Mouse (Mus musculus): ENCODE results near the gene Lonrf2. TPM values are rescaled to one million over a fixed set of nuclear protein-coding genes. Genes with fewer than 3 reads are reported as not detected.

Gene Lonrf2
- 0.96 and 1.2 TPM in 2 replicates for polyA plus RNA-seq (2016; fragmentation: Nextera tagmentation; extraction: Ambion mirVana)

DNA sequence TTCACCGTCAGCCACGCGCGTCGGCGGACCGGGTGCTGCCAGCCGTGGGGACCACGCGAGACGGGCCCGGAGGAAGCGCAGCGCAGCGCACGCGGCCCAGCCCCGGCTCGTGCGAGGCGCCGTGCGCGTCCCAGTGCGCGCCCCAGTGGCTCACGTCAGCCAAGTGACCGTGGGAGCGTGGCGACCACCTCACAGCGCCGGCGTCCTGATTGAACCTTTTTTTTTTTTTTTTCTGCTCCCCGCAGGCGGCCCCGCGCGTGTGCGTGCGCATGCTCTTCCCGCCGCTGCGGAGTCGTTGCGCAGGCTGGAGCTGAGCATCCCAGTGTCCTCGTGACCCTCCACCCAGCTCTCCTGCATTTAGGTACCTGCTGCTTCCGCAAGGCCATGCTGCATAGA lies at the start of gene Lonrf2:
TSS of gene Lonrf2 (minus strand) at position 235 of the 396 bp plus-strand sequence.
- H3K27me3 ChIP-seq (replicated peaks; ENCODE audit: low read depth, poor library complexity, severe bottlenecking) = peaks cover 64% of the 10 kb centered on the region
- peak within 1 kb of the TSS; percentile 85 for H3K27ac ChIP-seq (replicated peaks)
- peak; percentile 54 for DNase-seq (ENCODE audit: low spot score)
- 0 out of 2 replicates have a peak, but pooled peaks cover 3% of the 10 kb centered on the region for H3K36me3 ChIP-seq (replicated peaks)
- WGBS = 2% methylated on average over 47 of the region's 47 CpGs
- no peaks in the 10 kb centered on the region for H3K9me3 ChIP-seq
- peak within 1 kb of the TSS; percentile 64 for H3K4me3 ChIP-seq
- peaks cover 16% of the 10 kb centered on the region for H3K4me1 ChIP-seq

DNA sequence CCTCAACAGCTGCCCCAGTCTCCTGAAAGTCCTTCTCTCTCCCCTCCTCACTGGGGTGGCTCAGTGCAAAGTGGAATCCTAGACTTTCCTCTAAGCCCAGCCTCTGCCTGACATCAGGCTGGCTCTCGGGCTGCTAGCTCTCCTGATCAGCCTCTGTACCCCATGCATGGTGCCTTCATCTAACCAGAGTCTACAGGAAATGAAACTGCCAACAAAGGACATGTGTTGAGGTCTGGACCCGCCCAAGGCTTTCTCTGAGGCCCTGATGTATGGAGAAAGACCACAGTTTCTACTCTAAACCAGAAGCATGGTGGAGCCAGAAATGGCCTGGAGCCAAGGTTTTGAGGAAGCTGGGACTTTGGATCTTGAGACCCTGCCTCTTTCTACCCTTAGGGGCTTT lies 49.4 kb upstream of the Lonrf2 start:
- no peak for DNase-seq (ENCODE audit: low spot score)
- no peaks in the 10 kb centered on the region for H3K9me3 ChIP-seq
- no peak overlapping the region for H3K4me3 ChIP-seq
- H3K27ac ChIP-seq (replicated peaks) = no peak overlapping the region
- H3K36me3 ChIP-seq (replicated peaks) = no peaks in the 10 kb centered on the region
- H3K27me3 ChIP-seq (replicated peaks; ENCODE audit: low read depth, poor library complexity, severe bottlenecking) = no peaks in the 10 kb centered on the region
- 62% methylated on average over 2 of the region's 2 CpGs for WGBS
- peaks cover 8% of the 10 kb centered on the region for H3K4me1 ChIP-seq

DNA sequence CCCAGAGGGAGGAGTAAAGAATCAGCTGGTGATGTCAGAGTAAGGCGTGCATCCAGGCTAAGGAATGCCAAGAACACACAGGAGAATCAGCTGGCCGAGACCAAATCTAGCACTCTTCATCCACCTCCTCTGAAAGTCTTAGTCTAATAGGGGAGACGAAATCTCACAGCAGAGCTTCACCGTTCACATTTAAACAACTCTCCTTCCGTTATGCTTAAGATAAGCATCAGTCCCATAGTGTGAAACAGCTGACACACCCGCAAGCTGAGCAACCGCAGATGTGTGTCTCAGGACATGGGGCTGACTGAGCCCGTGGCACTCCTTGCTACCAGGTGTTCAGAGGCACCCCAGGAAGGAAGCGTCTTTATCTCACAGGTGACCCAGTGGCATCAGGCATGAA lies 47.3 kb upstream of the Lonrf2 start:
- H3K27ac ChIP-seq (replicated peaks) = no peak overlapping the region
- H3K36me3 ChIP-seq (replicated peaks) = no peaks in the 10 kb centered on the region
- H3K27me3 ChIP-seq (replicated peaks; ENCODE audit: low read depth, poor library complexity, severe bottlenecking) = no peaks in the 10 kb centered on the region
- peaks cover 8% of the 10 kb centered on the region for H3K4me1 ChIP-seq
- H3K4me3 ChIP-seq = no peak overlapping the region
- no peak for DNase-seq (ENCODE audit: low spot score)
- H3K9me3 ChIP-seq = no peaks in the 10 kb centered on the region
- WGBS = 88% methylated on average over 9 of the region's 9 CpGs

- no peak overlapping the region for H3K4me3 ChIP-seq
- H3K36me3 ChIP-seq (replicated peaks) = no peaks in the 10 kb centered on the region
- H3K9me3 ChIP-seq = no peaks in the 10 kb centered on the region
- no peaks in the 10 kb centered on the region for H3K27me3 ChIP-seq (replicated peaks; ENCODE audit: low read depth, poor library complexity, severe bottlenecking)
- H3K4me1 ChIP-seq = peaks cover 8% of the 10 kb centered on the region
- DNase-seq (ENCODE audit: low spot score) = no peak
- no peak overlapping the region for H3K27ac ChIP-seq (replicated peaks)
- 84% methylated on average over 4 of the region's 4 CpGs for WGBS
These were observed 46.2 kb upstream of the Lonrf2 start for GRCm38 (mm10) chr1:38882746-38883145.

- Histone ChIP-seq H3K4me3 (no peak overlapping the region), H3K27me3 (replicated peaks; ENCODE audit: low read depth, poor library complexity, severe bottlenecking) (no peaks in the 10 kb centered on the region), H3K27ac (replicated peaks) (no peak overlapping the region), H3K4me1 (no peaks in the 10 kb centered on the region), H3K36me3 (replicated peaks) (no peaks in the 10 kb centered on the region), H3K9me3 (no peaks in the 10 kb centered on the region)
- 67% methylated on average over 4 of the region's 4 CpGs for WGBS
- no peak for DNase-seq (ENCODE audit: low spot score)
These were observed 44.9 kb upstream of the Lonrf2 start for GRCm38 (mm10) chr1:38881366-38881765.

GRCm38 (mm10) chr1:38876671-38877382 lies 40.3 kb upstream of the Lonrf2 start:
- DNase-seq (ENCODE audit: low spot score) = no peak
- H3K4me3 ChIP-seq = no peak overlapping the region
- H3K27me3 ChIP-seq (replicated peaks; ENCODE audit: low read depth, poor library complexity, severe bottlenecking) = no peaks in the 10 kb centered on the region
- no peak overlapping the region for H3K27ac ChIP-seq (replicated peaks)
- no peaks in the 10 kb centered on the region for H3K4me1 ChIP-seq
- H3K36me3 ChIP-seq (replicated peaks) = peaks cover 4% of the 10 kb centered on the region; the same call in 1 of the 2 replicates
- H3K9me3 ChIP-seq = no peaks in the 10 kb centered on the region
- 58% methylated on average over 5 of the region's 5 CpGs for WGBS

- no peak overlapping the region for H3K4me3 ChIP-seq
- no peaks in the 10 kb centered on the region for H3K9me3 ChIP-seq
- no peaks in the 10 kb centered on the region for H3K27me3 ChIP-seq (replicated peaks; ENCODE audit: low read depth, poor library complexity, severe bottlenecking)
- no peak overlapping the region for H3K27ac ChIP-seq (replicated peaks)
- DNase-seq (ENCODE audit: low spot score) = no peak
- H3K36me3 ChIP-seq (replicated peaks) = peaks cover 7% of the 10 kb centered on the region; the same call in 1 of the 2 replicates
- WGBS = 80% methylated on average over 5 of the region's 5 CpGs
- no peaks in the 10 kb centered on the region; the same call in 1 of the 2 replicates for H3K4me1 ChIP-seq
These were observed 37.4 kb upstream of the Lonrf2 start for GRCm38 (mm10) chr1:38873911-38874310.

- WGBS = 89% methylated on average over 6 of the region's 6 CpGs
- no peak for DNase-seq (ENCODE audit: low spot score)
These were observed 35.3 kb upstream of the Lonrf2 start for GRCm38 (mm10) chr1:38871834-38872233.

DNA sequence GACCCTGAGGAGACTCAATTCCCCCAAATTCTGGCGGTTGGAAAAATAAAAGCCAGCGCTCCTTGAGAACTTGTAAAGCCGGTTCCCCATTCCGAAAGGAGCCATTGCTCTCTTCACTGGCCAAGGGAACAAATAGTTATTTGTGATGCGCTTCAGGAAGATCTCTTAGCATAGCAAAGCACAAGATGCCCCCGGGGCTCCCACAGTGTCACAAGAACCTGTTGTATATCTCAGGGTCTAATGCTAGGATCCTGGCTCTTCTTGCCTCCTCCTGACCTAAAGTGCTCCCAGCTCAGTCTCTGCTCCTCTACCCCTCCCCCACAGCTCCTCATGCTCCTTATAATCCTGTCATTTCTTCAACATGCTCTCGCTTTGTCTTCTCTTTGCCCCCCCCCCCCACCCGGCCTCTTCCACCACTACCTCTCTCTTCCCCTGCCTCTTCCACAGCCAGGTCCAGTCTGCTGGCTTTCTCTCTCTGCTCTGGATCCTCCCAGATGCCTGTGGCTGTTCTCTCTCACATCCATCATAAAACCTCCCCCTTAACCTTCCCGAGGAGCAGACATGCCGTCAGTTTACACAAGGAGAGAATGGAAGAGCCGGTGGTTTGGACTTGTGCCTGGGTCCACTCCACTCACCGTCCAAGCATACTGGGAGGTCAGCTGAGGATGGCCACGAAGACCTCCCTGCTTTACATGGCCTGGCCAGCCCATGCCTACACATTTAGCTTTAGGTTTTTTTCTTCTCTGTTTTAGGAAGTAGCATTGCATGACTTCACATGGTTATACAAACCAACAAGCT lies 33.1 kb upstream of the Lonrf2 start:
- Histone ChIP-seq H3K27me3 (replicated peaks; ENCODE audit: low read depth, poor library complexity, severe bottlenecking) (no peaks in the 10 kb centered on the region), H3K36me3 (replicated peaks) (peaks cover 20% of the 10 kb centered on the region), H3K4me1 (no peaks in the 10 kb centered on the region; the same call in 1 of the 2 replicates), H3K4me3 (no peak overlapping the region), H3K27ac (replicated peaks) (no peak overlapping the region), H3K9me3 (no peaks in the 10 kb centered on the region)
- no peak for DNase-seq (ENCODE audit: low spot score)
- WGBS = 42% methylated on average over 13 of the region's 13 CpGs

More at GRCm38 (mm10) chr1:38871834-38872233, 35.3 kb upstream of the Lonrf2 start:
- Histone ChIP-seq H3K27me3 (replicated peaks; ENCODE audit: low read depth, poor library complexity, severe bottlenecking) (no peaks in the 10 kb centered on the region), H3K4me1 (no peaks in the 10 kb centered on the region; the same call in 1 of the 2 replicates), H3K4me3 (no peak overlapping the region), H3K9me3 (no peaks in the 10 kb centered on the region), H3K36me3 (replicated peaks) (peaks cover 15% of the 10 kb centered on the region; the same call in 1 of the 2 replicates), H3K27ac (replicated peaks) (no peak overlapping the region)

- Histone ChIP-seq H3K27ac (replicated peaks) (no peak overlapping the region), H3K9me3 (no peaks in the 10 kb centered on the region), H3K36me3 (replicated peaks) (peaks cover 14% of the 10 kb centered on the region), H3K27me3 (replicated peaks; ENCODE audit: low read depth, poor library complexity, severe bottlenecking) (no peaks in the 10 kb centered on the region), H3K4me1 (no peaks in the 10 kb centered on the region; the same call in 1 of the 2 replicates), H3K4me3 (no peak overlapping the region)
- WGBS = 83% methylated on average over 5 of the region's 5 CpGs
- no peak for DNase-seq (ENCODE audit: low spot score)
These were observed 29.7 kb upstream of the Lonrf2 start for GRCm38 (mm10) chr1:38866242-38866641.

DNA sequence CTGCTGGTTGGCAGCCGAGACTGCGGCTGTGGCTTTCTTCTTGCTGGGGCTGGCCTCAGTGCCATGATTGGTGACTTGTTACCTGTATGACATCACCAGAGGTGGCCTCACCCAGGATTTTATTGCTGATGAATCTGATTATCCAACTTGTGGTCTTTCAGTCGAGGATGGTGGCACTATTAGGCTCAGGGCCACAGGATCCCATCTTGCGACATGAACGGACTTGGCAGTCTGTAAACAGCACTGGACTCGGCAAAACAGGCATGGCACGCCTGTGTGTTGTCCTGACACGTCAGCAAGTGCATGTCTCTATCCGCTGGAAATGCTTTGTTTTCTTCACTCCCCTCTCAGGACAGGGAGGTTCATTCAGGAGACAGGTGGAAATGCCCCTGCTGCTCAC lies 27.8 kb upstream of the Lonrf2 start:
- Histone ChIP-seq H3K4me3 (no peak overlapping the region), H3K9me3 (no peaks in the 10 kb centered on the region), H3K4me1 (no peaks in the 10 kb centered on the region; the same call in 1 of the 2 replicates), H3K36me3 (replicated peaks) (peaks cover 14% of the 10 kb centered on the region), H3K27ac (replicated peaks) (no peak overlapping the region), H3K27me3 (replicated peaks; ENCODE audit: low read depth, poor library complexity, severe bottlenecking) (no peaks in the 10 kb centered on the region)
- WGBS = 83% methylated on average over 9 of the region's 9 CpGs
- no peak for DNase-seq (ENCODE audit: low spot score)

DNA sequence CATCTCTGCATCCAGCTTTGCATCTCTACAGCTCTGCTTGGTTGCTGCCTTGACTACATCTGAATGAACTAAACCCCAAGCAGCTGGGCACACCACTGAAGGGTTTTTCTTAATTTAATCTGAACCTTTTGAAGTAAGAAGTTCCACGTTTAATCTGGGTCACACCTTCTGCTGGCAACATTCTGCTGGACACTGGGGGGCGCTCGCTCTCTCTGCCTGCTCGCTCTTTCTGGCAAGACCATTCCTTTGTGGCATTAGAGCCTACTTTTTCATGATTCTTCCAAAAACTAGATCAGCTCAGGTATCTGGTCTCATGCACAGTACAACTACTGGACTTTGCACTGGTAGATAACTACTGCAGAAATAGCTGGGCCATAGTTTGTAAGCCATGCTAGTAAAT lies 25.7 kb upstream of the Lonrf2 start:
- H3K36me3 ChIP-seq (replicated peaks) = peaks cover 7% of the 10 kb centered on the region
- peak; percentile 39 for DNase-seq (ENCODE audit: low spot score)
- H3K27ac ChIP-seq (replicated peaks) = no peak overlapping the region
- H3K4me3 ChIP-seq = no peak overlapping the region
- WGBS = 15% methylated on average over 4 of the region's 4 CpGs
- H3K9me3 ChIP-seq = no peaks in the 10 kb centered on the region
- no peaks in the 10 kb centered on the region for H3K27me3 ChIP-seq (replicated peaks; ENCODE audit: low read depth, poor library complexity, severe bottlenecking)
- no peaks in the 10 kb centered on the region for H3K4me1 ChIP-seq

Measured in embryonic facial prominence, embryonic 10.5 days (tissue).